Mouse (Mus musculus): ENCODE measurements around the gene Flt1. TPM values are rescaled to one million over a fixed set of nuclear protein-coding genes. Genes with fewer than 3 reads are reported as not detected.

The Flt1 gene
- polyA plus RNA-seq, 1 experiment from 2014 or later: 15.6 TPM

DNA sequence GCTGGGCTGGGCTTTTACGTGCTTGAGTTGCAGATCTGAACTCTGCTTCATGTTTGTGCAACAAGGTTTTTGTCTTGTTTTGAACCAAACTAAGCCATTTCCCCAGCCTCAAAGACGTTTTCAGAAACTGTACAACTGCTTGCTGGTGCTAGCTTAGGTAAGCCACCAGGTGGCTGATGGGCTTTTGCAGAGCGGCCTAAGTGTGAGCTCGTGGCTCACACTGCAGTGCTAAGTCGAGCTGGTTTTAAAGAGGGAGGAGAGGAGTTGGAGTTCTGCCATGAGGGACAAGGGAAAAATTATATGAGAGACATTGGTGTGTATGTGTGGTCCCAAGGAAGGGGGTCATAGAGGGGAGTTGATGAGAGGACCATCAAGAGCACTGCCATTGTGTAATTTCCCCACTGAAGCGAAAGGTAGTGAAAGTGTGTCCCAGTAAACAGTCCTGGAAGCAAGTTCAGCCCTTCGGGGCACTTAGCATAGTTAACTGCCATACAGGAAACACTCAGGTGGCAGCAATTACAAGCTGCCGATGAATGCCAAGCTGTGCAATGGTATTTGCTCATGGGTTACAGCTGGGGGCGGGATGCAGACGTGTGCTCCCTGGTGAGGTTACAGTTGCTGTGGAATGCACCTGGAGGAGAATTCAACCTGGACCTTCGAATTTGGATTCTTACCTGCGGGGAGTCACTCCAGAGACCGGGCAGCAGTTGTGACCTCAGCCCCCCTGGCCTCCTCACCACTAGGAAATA, 173.8 kb downstream of the Flt1 start:
- no peak overlapping the region for H3K9ac ChIP-seq
- WGBS: 86% methylated on average over 13 of the region's 13 CpGs

DNA sequence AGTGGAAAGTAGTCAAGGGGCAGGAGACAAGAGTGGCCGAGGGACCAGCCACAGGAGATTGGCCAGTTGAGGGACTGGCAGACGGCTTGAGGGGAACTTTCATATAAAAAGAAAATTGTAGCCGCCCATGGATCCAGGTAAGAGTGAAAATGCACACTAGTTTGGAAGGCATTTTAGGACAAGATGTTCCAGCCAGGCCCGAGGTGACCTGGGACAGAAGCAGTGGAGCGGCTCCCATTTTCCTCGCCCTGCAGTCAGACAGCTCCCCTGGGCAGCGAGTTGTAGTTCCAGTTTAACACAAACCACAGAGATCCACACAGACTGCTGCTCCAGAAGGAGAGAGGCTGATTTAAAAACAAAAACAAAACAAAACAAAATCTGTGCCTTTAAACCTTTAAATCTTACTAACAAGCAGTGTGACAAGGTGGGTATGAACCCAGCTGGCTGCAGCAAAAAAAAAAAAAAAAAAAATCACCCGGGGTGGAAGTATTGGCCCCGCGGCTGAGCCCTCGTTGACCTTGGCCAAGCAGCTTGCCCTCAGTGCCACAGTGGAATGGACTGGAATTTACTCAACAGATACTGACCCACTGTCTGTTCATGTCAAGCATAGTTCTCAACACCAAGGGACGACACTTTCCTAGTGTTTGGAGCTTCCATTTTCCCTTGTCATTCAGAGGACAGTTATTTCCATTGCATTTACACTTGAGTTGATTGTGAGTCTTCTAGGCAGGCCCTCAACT, 176.6 kb downstream of the Flt1 start:
- Histone ChIP-seq H3K9ac (no peak overlapping the region), H3K27ac (no peak overlapping the region), H3K36me3 (peaks cover 39% of the 10 kb centered on the region), H3K4me3 (no peak overlapping the region), H3K4me2 (replicated peaks) (no peak overlapping the region), H3K9me3 (no peaks in the 10 kb centered on the region), H3K4me1 (no peaks in the 10 kb centered on the region), H3K27me3 (replicated peaks) (no peaks in the 10 kb centered on the region)
- WGBS: 92% methylated on average over 12 of the region's 12 CpGs
- no peak for ATAC-seq (ENCODE audit: low FRiP score, low read depth)

More for the DNA sequence above, 173.8 kb downstream of the Flt1 start:
- Histone ChIP-seq H3K9me3 (no peaks in the 10 kb centered on the region), H3K27ac (no peak overlapping the region), H3K4me2 (replicated peaks) (no peak overlapping the region), H3K4me1 (no peaks in the 10 kb centered on the region), H3K27me3 (replicated peaks) (no peaks in the 10 kb centered on the region), H3K36me3 (peaks cover 25% of the 10 kb centered on the region), H3K4me3 (no peak overlapping the region)
- ATAC-seq (ENCODE audit: low FRiP score, low read depth): no peak

DNA sequence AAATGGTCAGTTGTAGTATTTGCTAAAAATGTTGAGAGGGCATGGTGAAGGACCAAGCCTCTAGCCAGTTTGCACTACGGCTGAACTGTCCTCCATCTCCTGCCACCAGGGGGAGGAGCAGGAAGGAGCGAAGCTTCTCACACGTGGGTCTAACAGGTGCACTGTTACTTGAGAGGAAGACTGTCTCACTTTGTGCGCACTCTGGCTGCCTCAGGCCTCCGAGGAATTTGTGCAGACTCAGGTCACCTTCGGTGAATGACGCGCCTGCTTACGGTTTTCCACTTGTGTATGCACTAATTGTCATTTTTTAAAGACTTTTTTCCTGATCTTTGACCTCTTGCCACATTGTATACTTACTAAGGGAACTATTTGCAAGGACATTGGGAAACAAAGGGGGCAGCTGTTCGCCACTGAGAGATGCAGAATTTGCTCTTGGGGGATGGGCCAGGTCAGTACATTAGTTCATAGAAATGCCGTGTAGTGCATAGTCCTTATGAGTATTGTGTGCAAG, 180.0 kb downstream of the Flt1 start:
- Histone ChIP-seq H3K4me2 (replicated peaks) (no peak overlapping the region), H3K27me3 (replicated peaks) (no peaks in the 10 kb centered on the region), H3K4me3 (no peak overlapping the region), H3K4me1 (no peaks in the 10 kb centered on the region), H3K9ac (no peak overlapping the region), H3K27ac (no peak overlapping the region), H3K9me3 (no peaks in the 10 kb centered on the region), H3K36me3 (peaks cover 59% of the 10 kb centered on the region)
- no peak for ATAC-seq (ENCODE audit: low FRiP score, low read depth)
- WGBS: 78% methylated on average over 11 of the region's 11 CpGs

DNA sequence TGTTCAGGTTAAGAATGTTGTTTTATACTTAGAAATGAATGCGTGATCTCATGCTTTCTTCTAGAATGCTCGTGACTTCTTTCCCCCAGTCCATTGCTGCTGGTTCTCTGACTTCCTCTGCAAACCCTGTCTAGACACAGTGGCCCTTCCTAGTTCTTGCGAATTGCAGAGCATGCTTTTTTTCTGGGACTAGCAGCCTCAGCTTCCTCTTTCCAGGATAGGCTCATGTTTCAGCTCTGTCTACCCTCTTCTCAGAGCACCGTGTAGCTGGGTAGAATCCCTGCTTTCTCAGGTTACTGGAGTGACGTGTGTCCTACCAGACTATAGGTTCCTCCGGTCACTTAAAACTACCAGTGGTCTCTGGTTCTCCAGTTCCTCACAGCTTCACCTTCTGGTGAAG, 183.5 kb downstream of the Flt1 start:
- ATAC-seq (ENCODE audit: low FRiP score, low read depth): no peak
- H3K4me2 ChIP-seq (replicated peaks): no peak overlapping the region
- H3K4me1 ChIP-seq: no peaks in the 10 kb centered on the region
- peaks cover 56% of the 10 kb centered on the region for H3K36me3 ChIP-seq
- WGBS: 91% methylated on average over 6 of the region's 6 CpGs
- H3K27ac ChIP-seq: no peak overlapping the region
- no peak overlapping the region for H3K4me3 ChIP-seq
- no peak overlapping the region for H3K9ac ChIP-seq
- no peaks in the 10 kb centered on the region for H3K9me3 ChIP-seq
- no peaks in the 10 kb centered on the region for H3K27me3 ChIP-seq (replicated peaks)

DNA sequence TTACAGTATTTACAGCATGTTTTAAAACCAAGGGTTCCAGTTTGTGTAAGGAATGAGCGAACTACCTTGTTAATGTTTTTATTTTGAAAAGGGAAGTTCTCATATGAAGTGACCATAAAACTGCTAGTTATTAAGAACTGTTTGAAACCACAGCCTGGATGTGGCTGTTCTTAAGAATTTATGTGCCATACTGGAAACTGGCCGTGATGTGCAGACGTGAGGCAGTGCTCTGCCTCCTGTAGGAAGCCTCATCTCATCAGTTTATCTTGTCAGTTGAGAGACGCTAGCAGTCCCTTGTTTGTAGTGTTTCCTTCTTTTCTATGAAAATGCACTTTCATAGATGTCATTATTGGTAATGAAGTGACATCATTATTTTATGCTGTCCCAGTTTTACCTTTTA, 186.0 kb downstream of the Flt1 start:
- Histone ChIP-seq H3K4me2 (replicated peaks) (no peak overlapping the region), H3K27me3 (replicated peaks) (no peaks in the 10 kb centered on the region), H3K4me1 (no peaks in the 10 kb centered on the region), H3K9me3 (no peaks in the 10 kb centered on the region), H3K4me3 (no peak overlapping the region), H3K27ac (no peak overlapping the region), H3K9ac (no peak overlapping the region), H3K36me3 (peaks cover 54% of the 10 kb centered on the region)
- WGBS: 94% methylated on average over 4 of the region's 4 CpGs
- ATAC-seq (ENCODE audit: low FRiP score, low read depth): no peak

DNA sequence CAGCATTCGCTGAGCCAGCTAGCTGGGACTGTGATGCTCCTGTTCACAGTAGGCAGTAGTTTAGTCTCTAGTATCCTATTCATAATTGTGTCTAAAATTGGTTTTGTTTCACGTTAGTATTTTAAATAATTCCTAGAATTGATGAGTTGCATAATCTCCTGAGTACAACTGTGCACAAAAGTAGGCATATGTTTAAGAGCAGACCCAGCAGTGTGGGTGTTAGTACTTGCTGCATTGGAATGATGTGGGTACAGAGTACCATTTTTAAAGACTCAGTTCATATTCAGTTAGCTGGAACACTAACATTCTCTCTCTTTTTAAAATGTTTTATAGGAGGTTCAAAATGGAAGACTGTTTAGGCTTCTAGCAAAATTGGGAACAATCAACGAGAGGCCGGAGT, 186.4 kb downstream of the Flt1 start:
- Histone ChIP-seq H3K27me3 (replicated peaks) (no peaks in the 10 kb centered on the region), H3K36me3 (peaks cover 54% of the 10 kb centered on the region), H3K9ac (no peak overlapping the region), H3K4me1 (no peaks in the 10 kb centered on the region), H3K27ac (no peak overlapping the region), H3K4me3 (no peak overlapping the region), H3K4me2 (replicated peaks) (no peak overlapping the region), H3K9me3 (no peaks in the 10 kb centered on the region)
- 96% methylated on average over 4 of the region's 4 CpGs for WGBS
- no peak for ATAC-seq (ENCODE audit: low FRiP score, low read depth)

DNA sequence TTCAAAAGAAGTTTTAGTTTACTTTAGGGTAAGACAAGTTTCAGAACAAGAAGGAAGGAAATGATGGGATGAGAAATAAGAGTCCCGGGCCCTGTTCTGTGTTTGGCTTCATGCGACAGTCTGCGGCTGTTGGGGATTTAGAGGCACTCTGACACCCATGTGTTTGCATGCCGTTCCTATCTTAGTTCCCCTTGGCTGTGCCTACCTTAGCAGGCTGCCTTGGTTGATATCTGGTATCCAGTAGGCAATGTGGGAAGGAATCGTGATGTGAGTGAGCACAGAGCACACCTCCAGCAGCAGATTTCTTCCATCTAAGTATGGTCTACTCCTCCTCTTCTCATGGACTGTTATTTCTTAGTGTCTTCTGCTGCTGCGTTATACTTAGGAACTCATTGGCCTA, 193.8 kb downstream of the Flt1 start:
- Histone ChIP-seq H3K9me3 (no peaks in the 10 kb centered on the region), H3K4me1 (no peaks in the 10 kb centered on the region), H3K27ac (no peak overlapping the region), H3K36me3 (peaks cover 30% of the 10 kb centered on the region), H3K4me3 (no peak overlapping the region), H3K9ac (no peak overlapping the region), H3K27me3 (replicated peaks) (no peaks in the 10 kb centered on the region), H3K4me2 (replicated peaks) (no peak overlapping the region)
- ATAC-seq (ENCODE audit: low FRiP score, low read depth): no peak
- 98% methylated on average over 6 of the region's 6 CpGs for WGBS

DNA sequence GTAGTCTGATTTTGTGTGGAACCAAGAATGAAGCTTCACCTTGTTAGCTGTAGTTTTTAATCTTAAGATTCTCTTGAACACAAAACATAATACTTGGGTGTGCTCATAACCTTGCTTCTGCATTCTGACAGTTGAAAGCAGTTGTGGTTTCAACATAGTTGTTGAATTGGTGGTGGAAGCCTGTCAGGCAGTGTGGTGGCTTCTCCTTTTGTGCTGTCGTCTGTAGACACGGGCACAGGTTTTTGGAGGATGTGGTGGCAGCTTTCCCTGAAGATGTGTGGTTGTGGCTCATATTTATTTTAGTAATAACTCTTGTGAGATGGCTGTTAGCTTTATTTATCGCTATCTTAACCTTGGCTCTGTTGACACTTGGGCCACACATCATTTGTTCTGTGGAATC, 198.0 kb downstream of the Flt1 start:
- 89% methylated on average over 3 of the region's 3 CpGs for WGBS
- H3K4me3 ChIP-seq: no peak overlapping the region
- H3K36me3 ChIP-seq: peaks cover 31% of the 10 kb centered on the region
- no peak overlapping the region for H3K4me2 ChIP-seq (replicated peaks)
- no peaks in the 10 kb centered on the region for H3K4me1 ChIP-seq
- H3K9ac ChIP-seq: no peak overlapping the region
- no peaks in the 10 kb centered on the region for H3K27me3 ChIP-seq (replicated peaks)
- no peak for ATAC-seq (ENCODE audit: low FRiP score, low read depth)
- no peak overlapping the region for H3K27ac ChIP-seq
- H3K9me3 ChIP-seq: no peaks in the 10 kb centered on the region

DNA sequence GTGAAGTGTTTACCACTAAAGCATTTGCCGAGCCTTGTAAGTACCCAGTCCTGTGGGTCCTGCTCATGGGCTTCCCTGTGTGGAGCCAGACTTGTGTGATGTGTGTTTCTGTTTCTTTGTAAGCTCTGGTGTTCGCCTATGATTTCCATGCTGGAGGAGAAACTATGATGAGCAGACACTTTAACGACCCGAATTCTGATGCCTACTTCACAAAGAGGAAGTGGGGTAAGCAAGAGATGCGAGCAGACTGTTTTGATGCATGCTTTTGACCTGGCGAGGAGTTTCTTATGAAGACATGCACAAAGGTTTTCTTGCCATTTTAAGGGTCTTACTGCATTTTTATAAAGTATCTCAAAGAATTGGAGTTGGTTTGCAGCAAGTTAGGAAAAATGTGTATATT, 198.8 kb downstream of the Flt1 start:
- peaks cover 35% of the 10 kb centered on the region for H3K36me3 ChIP-seq
- H3K9ac ChIP-seq: no peak overlapping the region
- H3K4me3 ChIP-seq: no peak overlapping the region
- WGBS: 95% methylated on average over 6 of the region's 6 CpGs
- H3K4me2 ChIP-seq (replicated peaks): no peak overlapping the region
- no peak for ATAC-seq (ENCODE audit: low FRiP score, low read depth)
- H3K27ac ChIP-seq: no peak overlapping the region
- no peaks in the 10 kb centered on the region for H3K4me1 ChIP-seq
- H3K9me3 ChIP-seq: no peaks in the 10 kb centered on the region
- no peaks in the 10 kb centered on the region for H3K27me3 ChIP-seq (replicated peaks)

Other genes with a start within 250 kb of the Flt1 start
- 521 and 533 TPM in 2 replicates for gene Pomp, start 134.4 kb upstream of the Flt1 start, polyA plus RNA-seq (2016; fragmentation: Nextera tagmentation; extraction: Ambion mirVana)
- 4.0 and 4.3 TPM in 2 replicates for gene Slc46a3, start 168.8 kb upstream of the Flt1 start, polyA plus RNA-seq (2016; fragmentation: Nextera tagmentation; extraction: Ambion mirVana)
- 53.5 and 54.9 TPM in 2 replicates for gene Mtus2, start 231.3 kb upstream of the Flt1 start, polyA plus RNA-seq (2016; fragmentation: Nextera tagmentation; extraction: Ambion mirVana)

All from neural tube, embryonic 12.5 days (tissue).